Mouse (Mus musculus) hindbrain, embryonic 15.5 days (tissue): Measurements from ENCODE around the gene Arhgef26. TPM values are rescaled to one million over a fixed set of nuclear protein-coding genes. Genes with fewer than 3 reads are reported as not detected.

ENCODE experiments used
- ATAC-seq: fragments of 200-750 bp; cut with Nextera tagmentation; 2 replicates; pipeline ENCODE4 v1.8.0; 2017; ENCODE audit warnings: low read depth, moderate number of reproducible peaks, moderate TSS enrichment; ENCODE audit not compliant: low FRiP score
- H3K27ac ChIP-seq: fragments of 300-500 bp; sonication (generic); replicated peaks from 2 replicates; pipeline ENCODE4 v1.5.1; 2015; ENCODE audit warnings: mild to moderate bottlenecking, inconsistent platforms
- H3K27me3 ChIP-seq: fragments of 300-500 bp; sonication (generic); 2 replicates; pipeline ENCODE4 v1.6.1; 2015; ENCODE audit warnings: control low read depth, inconsistent platforms
- H3K36me3 ChIP-seq: fragments of 300-500 bp; sonication (generic); 2 replicates; pipeline ENCODE4 v1.6.1; 2015; ENCODE audit warnings: control low read depth, inconsistent platforms
- H3K4me1 ChIP-seq: fragments of 300-500 bp; sonication (generic); replicated peaks from 2 replicates; pipeline ENCODE4 v1.6.1; 2015; ENCODE audit warnings: control low read depth, inconsistent platforms
- H3K4me2 ChIP-seq: fragments of 300-500 bp; sonication (generic); 2 replicates; pipeline ENCODE4 v1.6.1; 2015; ENCODE audit warnings: moderate library complexity, mild to moderate bottlenecking, inconsistent platforms
- H3K4me3 ChIP-seq: fragments of 300-500 bp; sonication (generic); 2 replicates; pipeline ENCODE4 v1.5.1; 2015; ENCODE audit warnings: mild to moderate bottlenecking, inconsistent platforms
- H3K9ac ChIP-seq: fragments of 300-500 bp; sonication (generic); 2 replicates; pipeline ENCODE4 v1.6.1; 2015; ENCODE audit warnings: inconsistent platforms
- H3K9me3 ChIP-seq: fragments of 300-500 bp; sonication (generic); 2 replicates; pipeline ENCODE4 v1.6.1; 2016; ENCODE audit warnings: control low read depth, inconsistent platforms
- WGBS: fragments of 180-500 bp; shearing (Covaris S2); methylation state at CpG from one replicate; pipeline ENCODE4 v1.1.7; 2015; 5-methylcytosine and 5-hydroxymethylcytosine counted together
- polyA plus RNA-seq: library from polyadenylated mRNA; unstranded; fragments of >200 nt; fragmentation: Nextera tagmentation; extraction: Ambion mirVana; gene quantifications from 2 replicates; pipeline ENCODE4 v1.2.1, GENCODE M21; 2015

The Arhgef26 gene
- 14.3 and 14.7 TPM in 2 replicates for polyA plus RNA-seq

DNA sequence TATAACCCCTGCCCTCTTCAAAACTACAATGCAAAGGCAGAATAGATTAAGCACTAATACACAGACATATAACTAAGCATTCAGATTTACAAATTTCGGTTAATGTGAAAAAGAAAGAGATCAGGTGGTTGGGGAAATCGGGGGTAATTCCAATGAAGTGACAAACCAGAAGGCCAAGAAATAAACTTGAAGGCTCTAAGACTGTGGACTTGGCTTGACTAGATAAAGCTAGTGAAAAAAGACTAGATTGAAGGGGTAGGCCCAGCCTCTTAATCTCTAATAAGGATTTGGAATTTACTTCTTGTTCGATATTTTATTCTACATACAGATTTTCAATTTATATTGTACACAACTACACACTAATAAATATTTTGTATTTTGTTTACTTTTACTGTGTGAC, at the start of gene Arhgef26:
Gene Arhgef26 (plus strand): TSS at position 301 of the 400 bp plus-strand sequence.
- H3K4me3 ChIP-seq, result peak within 1 kb of the TSS; percentile 60
- peak within 1 kb of the TSS; percentile 85 for H3K4me2 ChIP-seq
- 78% methylated on average over 3 of the region's 3 CpGs for WGBS
- ATAC-seq, result no peak
- H3K27me3 ChIP-seq, result no peaks in the 10 kb centered on the region
- H3K4me1 ChIP-seq, result peaks cover 14% of the 10 kb centered on the region; the same call in 1 of the 2 replicates
- peak within 1 kb of the TSS; percentile 62 for H3K27ac ChIP-seq
- H3K36me3 ChIP-seq, result no peaks in the 10 kb centered on the region
- no peaks in the 10 kb centered on the region for H3K9me3 ChIP-seq
- H3K9ac ChIP-seq, result peak within 1 kb of the TSS; percentile 72

DNA sequence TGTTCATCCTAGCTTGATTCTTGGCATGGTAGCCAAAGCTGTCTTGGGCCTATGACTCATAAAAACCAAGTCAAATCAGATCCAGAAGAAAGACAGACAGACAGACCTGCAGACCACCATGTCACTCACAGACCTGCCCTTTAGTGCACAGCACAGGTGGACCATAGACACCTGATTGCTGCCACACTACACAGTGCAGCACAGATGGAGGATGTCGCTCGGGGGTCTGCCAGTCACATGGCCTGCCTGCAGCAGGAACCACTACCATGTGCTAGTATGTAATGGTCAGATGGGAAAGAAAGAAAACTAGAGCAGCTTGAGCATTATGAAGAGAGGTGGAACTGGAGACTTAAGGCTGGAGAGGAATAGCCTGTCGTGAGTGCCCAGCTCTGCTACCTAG, 27.7 kb upstream of the Arhgef26 start:
- H3K27ac ChIP-seq, result no peak overlapping the region
- ATAC-seq, result no peak

DNA sequence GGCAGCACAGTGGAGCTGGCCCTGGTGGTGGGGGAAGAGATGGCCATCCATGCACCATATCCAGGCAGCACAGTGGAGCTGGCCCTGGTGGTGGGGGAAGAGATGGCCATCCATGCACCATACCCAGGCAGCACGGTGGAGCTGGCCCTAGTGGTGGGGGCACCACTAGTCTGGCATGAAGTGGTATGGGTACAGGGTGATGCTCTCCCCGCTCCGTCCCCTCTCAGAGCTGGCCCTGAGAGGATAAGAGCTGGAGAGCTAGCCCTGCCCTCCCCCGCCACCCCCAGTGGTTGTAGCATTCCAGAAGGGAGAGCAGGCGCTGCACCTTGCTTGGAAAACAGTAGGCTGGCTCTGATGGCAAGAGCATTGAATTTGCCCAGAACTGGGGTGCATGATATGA, 26.9 kb upstream of the Arhgef26 start:
- Histone ChIP-seq H3K4me3 (no peak overlapping the region), H3K9ac (no peak overlapping the region), H3K4me2 (no peak overlapping the region), H3K27ac (no peak overlapping the region), H3K36me3 (no peaks in the 10 kb centered on the region), H3K4me1 (no peaks in the 10 kb centered on the region), H3K9me3 (no peaks in the 10 kb centered on the region), H3K27me3 (no peaks in the 10 kb centered on the region)
- 89% methylated on average over 5 of the region's 5 CpGs for WGBS
- no peak for ATAC-seq

More for the DNA sequence above, 27.7 kb upstream of the Arhgef26 start:
- Histone ChIP-seq H3K4me2 (no peak overlapping the region), H3K27me3 (no peaks in the 10 kb centered on the region), H3K9ac (no peak overlapping the region), H3K4me3 (no peak overlapping the region), H3K4me1 (no peaks in the 10 kb centered on the region), H3K9me3 (no peaks in the 10 kb centered on the region), H3K36me3 (no peaks in the 10 kb centered on the region)
- 94% methylated on average over 3 of the region's 3 CpGs for WGBS

DNA sequence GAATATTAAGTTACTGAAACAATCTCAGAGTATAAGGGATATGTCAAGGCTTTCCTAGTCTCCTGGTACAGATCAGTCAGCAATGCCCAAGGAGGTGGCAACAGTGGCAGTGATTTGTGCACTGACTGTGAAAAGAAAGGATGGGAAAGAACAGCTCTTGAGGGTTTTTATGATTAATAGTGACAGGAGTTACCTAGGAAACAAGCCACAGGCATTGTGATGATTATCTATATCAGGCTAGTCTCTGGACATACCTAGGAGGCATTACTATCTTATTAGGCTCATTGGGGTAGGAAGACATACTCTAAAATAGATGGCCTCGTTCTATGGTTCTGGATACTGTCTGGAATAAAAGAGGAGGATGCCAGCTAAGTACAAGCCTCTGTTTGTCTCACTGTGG, 13.4 kb upstream of the Arhgef26 start:
- WGBS, result 57% methylated on average over 1 of the region's 1 CpGs
- H3K27me3 ChIP-seq, result no peaks in the 10 kb centered on the region
- no peak overlapping the region for H3K27ac ChIP-seq
- no peak overlapping the region for H3K9ac ChIP-seq
- no peak overlapping the region for H3K4me3 ChIP-seq
- H3K36me3 ChIP-seq, result no peaks in the 10 kb centered on the region
- ATAC-seq, result peak; percentile 45; the same call in 1 of the 2 replicates
- H3K4me2 ChIP-seq, result no peak overlapping the region
- no peaks in the 10 kb centered on the region for H3K9me3 ChIP-seq
- no peaks in the 10 kb centered on the region for H3K4me1 ChIP-seq

DNA sequence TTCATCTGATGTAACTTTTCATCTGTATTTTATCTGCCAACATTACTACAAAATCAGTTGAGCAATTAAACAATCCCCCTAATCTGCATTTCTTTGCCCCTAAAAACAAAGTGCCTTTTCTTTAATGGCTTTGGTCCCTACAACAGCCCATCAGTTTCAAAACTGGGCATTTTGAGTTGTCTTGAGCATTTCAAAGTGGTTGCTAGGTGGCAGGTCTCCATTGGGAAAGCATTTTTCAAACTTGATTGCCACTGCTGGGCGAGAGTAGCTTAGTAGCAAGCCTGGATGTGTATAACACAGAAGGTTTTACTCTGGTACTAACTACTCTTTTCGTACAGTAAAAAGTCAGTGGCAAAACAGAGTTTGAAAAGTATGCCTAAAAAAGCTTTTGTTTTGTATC, 10.2 kb upstream of the Arhgef26 start:
- 0 out of 2 replicates have a peak overlapping the region, but pooled peaks have one; percentile 45 for H3K27ac ChIP-seq
- no peak overlapping the region for H3K4me2 ChIP-seq

DNA sequence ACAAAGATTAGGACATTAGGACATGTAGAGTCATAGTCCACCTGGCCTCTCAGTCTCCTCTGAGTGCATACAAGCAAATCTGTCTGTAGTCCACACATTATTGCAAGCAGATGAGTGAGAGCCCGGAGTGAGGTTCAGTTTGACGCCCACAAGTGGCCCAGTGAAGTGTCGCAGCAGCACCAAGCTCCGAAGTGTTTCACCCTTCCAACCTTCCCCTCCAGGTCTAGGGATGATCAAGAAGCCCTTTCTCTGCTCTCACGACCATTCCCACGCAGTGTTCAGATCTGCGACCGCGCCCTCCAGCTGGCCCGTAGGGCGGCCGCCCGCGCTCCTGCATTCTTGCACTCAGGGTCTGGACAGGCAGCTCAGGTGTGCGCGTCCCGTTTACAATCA, 313 bp downstream of the Arhgef26 start:
- Histone ChIP-seq H3K9ac (peak overlapping the region; percentile 72), H3K4me2 (peak overlapping the region; percentile 85), H3K27me3 (no peaks in the 10 kb centered on the region), H3K9me3 (no peaks in the 10 kb centered on the region), H3K27ac (peak overlapping the region; percentile 62; the same call in 1 of the 2 replicates), H3K36me3 (no peaks in the 10 kb centered on the region), H3K4me3 (peak overlapping the region; percentile 60), H3K4me1 (peaks cover 14% of the 10 kb centered on the region; the same call in 1 of the 2 replicates)
- ATAC-seq, result no peak
- WGBS, result under 1% methylated on average over 17 of the region's 17 CpGs

More for the DNA sequence above, 10.2 kb upstream of the Arhgef26 start:
- Histone ChIP-seq H3K4me1 (no peaks in the 10 kb centered on the region), H3K9me3 (no peaks in the 10 kb centered on the region), H3K4me3 (no peak overlapping the region), H3K9ac (no peak overlapping the region), H3K36me3 (no peaks in the 10 kb centered on the region), H3K27me3 (no peaks in the 10 kb centered on the region)
- WGBS, result 27% methylated on average over 2 of the region's 2 CpGs
- ATAC-seq, result no peak; the same call in 1 of the 2 replicates

DNA sequence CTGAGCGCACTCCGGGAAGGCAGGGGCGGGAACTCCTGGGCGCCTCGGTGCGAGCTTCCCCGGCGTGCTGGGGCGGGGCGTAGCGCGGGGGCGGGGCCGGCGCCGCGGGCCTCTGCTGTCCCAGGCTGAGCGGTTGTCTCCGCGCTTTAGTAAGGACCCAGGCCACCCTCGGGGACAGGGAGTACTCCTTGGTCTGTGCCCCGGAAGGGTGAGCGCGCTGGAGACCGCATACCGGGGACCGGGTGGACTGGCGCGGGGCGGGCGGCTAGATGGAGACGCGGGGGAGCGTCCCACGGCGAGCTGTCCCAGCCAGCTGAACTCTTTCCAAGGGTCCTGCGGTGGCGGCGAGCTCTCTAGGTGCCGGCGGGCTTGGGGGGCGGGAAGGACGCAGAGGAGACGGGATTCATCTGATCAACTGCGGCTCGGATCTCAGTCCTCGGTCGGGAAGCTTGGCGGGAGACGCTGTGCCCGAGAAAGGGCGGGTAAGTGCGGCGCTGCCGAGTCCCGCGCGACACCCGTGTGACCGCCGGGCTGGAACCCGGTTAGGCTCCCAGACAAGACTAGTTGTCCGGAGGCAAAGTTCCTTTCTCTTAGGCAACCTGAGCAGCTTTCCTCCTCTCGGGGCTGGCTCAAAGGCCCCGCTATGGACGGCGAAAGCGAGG, 841 bp downstream of the Arhgef26 start:
- Histone ChIP-seq H3K9ac (peak overlapping the region; percentile 72), H3K4me1 (peaks cover 14% of the 10 kb centered on the region; the same call in 1 of the 2 replicates), H3K4me2 (peak overlapping the region; percentile 85), H3K36me3 (no peaks in the 10 kb centered on the region), H3K27me3 (no peaks in the 10 kb centered on the region), H3K4me3 (peak overlapping the region; percentile 60), H3K27ac (peak overlapping the region; percentile 62), H3K9me3 (no peaks in the 10 kb centered on the region)
- ATAC-seq, result peak; percentile 94
- under 1% methylated on average over 67 of the region's 68 CpGs for WGBS

DNA sequence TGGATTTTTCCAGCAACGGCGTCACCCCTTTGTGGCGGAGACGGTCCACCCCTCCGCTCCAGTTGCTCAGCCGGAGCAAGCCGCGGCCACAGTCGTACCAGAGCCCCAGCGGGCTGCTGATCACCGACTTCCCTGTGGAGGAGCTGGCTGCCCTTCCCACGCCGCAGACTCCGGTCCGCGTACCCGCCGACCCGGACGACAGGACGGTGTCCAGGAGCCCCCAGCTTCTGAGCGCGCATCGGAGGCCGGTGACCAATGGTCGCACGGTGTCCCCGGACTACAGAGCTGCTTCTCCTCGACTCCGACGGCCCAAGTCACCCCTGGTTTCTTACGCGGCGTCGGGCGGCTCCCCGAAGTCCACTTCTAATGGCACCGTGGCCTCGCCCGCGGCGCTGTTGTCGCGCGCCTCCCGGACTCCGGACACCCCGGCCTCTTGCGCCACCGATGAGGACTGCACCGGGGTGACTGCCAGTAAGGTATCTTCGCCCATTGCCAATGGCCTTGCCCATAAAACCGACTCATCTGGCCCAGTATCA, 1.4 kb downstream of the Arhgef26 start:
- H3K4me2 ChIP-seq, result peak overlapping the region; percentile 85
- H3K27me3 ChIP-seq, result no peaks in the 10 kb centered on the region
- H3K4me3 ChIP-seq, result peak overlapping the region; percentile 60
- under 1% methylated on average over 53 of the region's 53 CpGs for WGBS
- H3K36me3 ChIP-seq, result no peaks in the 10 kb centered on the region
- peak overlapping the region; percentile 72 for H3K9ac ChIP-seq
- ATAC-seq, result peak; percentile 61
- no peaks in the 10 kb centered on the region for H3K9me3 ChIP-seq
- H3K4me1 ChIP-seq, result peaks cover 14% of the 10 kb centered on the region; the same call in 1 of the 2 replicates
- H3K27ac ChIP-seq, result peak overlapping the region; percentile 62

DNA sequence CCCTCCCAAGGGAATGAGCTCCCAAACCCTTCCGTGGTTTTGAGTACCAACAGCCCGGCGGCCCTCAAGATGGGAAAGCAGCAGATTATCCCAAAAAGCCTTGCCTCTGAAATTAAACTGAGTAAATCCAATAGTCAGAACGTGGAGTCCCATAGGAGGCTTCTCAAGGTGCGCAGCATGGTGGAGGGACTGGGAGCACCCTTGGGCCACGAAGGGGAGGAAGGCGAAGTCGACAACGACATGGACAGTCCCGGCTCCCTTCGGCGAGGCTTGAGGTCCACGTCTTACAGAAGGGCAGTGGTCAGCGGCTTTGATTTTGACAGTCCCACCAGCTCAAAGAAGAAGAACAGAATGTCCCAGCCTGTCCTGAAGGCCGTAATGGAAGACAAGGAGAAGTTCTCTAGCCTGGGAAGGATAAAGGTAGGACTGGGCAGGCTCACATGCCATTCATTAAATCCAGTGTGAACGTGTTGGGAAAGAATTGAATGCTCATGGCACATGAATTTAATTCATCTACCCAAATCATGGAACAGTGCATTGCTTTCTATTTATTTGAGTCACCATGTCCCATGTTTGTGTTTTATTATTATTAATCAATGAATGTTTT, 2.1 kb downstream of the Arhgef26 start:
- H3K27ac ChIP-seq, result no peak overlapping the region
- H3K27me3 ChIP-seq, result no peaks in the 10 kb centered on the region
- peaks cover 14% of the 10 kb centered on the region; the same call in 1 of the 2 replicates for H3K4me1 ChIP-seq
- no peaks in the 10 kb centered on the region for H3K9me3 ChIP-seq
- no peak for ATAC-seq
- WGBS, result 7% methylated on average over 16 of the region's 16 CpGs
- H3K4me2 ChIP-seq, result peak overlapping the region; percentile 85
- H3K9ac ChIP-seq, result peak overlapping the region; percentile 72
- peak overlapping the region; percentile 60 for H3K4me3 ChIP-seq
- H3K36me3 ChIP-seq, result no peaks in the 10 kb centered on the region

DNA sequence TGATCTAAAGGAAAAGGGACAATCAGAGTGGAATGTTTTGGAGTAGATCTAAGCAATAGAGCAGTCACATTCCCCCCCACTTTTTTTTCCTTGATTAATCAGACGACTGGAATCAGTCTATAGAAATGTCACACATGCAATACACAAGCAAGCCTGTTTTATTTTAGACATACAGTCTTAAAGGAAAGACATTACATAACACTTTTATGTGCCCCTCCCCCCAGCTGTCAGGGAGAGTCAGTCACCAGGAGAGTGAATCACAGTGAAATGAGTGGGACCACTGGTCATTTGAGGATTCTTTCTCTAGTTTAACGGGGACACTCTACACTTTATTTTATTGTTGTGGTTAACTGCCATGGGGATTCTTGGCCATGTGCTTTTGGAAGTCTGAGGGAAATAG, 2.7 kb downstream of the Arhgef26 start:
- Histone ChIP-seq H3K9me3 (no peaks in the 10 kb centered on the region), H3K4me2 (peak overlapping the region; percentile 85), H3K4me3 (peak overlapping the region; percentile 60), H3K27ac (no peak overlapping the region), H3K4me1 (peaks cover 14% of the 10 kb centered on the region; the same call in 1 of the 2 replicates), H3K9ac (no peak overlapping the region), H3K27me3 (no peaks in the 10 kb centered on the region), H3K36me3 (no peaks in the 10 kb centered on the region)
- ATAC-seq, result no peak
- WGBS, result 11% methylated on average over 2 of the region's 2 CpGs

DNA sequence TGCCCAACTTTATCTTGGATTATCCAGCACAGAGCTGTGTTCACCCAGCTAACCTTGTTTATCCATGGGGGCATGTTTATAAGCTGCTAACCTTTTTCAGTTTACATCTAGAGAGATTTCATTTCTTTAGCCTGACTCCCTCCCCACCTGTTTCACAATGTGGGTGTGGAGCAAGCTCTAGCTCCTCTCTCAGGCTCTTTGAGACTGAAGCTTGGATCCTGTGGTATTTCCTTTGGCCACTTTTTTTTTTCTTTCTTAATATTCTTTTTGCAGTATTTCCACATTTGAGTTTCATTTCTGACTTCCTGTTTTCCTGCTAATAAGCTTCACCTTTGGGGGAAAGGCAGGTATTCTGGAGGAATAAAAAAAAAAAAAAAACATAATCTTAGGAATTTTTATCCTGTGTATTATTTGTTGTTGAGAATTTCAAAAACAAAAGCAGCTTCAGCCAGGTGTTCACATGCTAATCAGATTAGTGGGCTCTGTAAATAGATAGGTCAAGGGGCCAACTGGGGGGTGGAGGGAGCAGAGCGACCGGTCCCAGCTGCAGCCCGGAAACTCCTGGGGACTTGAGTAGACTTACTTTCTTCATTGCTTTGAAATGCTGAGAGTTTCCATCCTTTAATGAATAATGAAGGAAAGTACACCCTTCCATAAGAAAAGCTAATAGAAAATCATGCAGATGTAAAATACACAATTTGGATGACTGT, 3.5 kb downstream of the Arhgef26 start:
- H3K9ac ChIP-seq, result no peak overlapping the region
- no peaks in the 10 kb centered on the region for H3K36me3 ChIP-seq
- peaks cover 14% of the 10 kb centered on the region; the same call in 1 of the 2 replicates for H3K4me1 ChIP-seq
- H3K27me3 ChIP-seq, result no peaks in the 10 kb centered on the region
- H3K4me2 ChIP-seq, result peak overlapping the region; percentile 85
- no peaks in the 10 kb centered on the region for H3K9me3 ChIP-seq
- WGBS, result 13% methylated on average over 3 of the region's 3 CpGs
- ATAC-seq, result no peak
- H3K27ac ChIP-seq, result no peak overlapping the region
- peak overlapping the region; percentile 60 for H3K4me3 ChIP-seq
